Mouse (Mus musculus): ENCODE measurements around the gene Zfp40.
"Not testable (repeated sequence)": the region's sequence is repeated elsewhere in the genome, so short reads cannot be mapped to it uniquely, and the experiment has no call there.

The Zfp40 gene

GRCm38 (mm10) chr17:23192453-23193379, at the start of gene Zfp40:
Zfp40 (minus strand) TSS chr17:23193252.
- DNase-seq (ENCODE audit: low read depth), result peak; percentile 86

- no peak for DNase-seq (ENCODE audit: low read depth)
Observed at GRCm38 (mm10) chr17:23218320-23218719, 25.3 kb upstream of the Zfp40 start.

- DNase-seq (ENCODE audit: low read depth), result not testable (repeated sequence)
Observed at GRCm38 (mm10) chr17:23199856-23200255, 6.8 kb upstream of the Zfp40 start.

- DNase-seq (ENCODE audit: low read depth), result peak; percentile 20
Observed at GRCm38 (mm10) chr17:23193441-23193840, 389 bp upstream of the Zfp40 start.

GRCm38 (mm10) chr17:23187680-23188079, 5.4 kb downstream of the Zfp40 start:
- DNase-seq (ENCODE audit: low read depth), result no peak

Measured in c-Kit-positive CD71-positive TER-119-negative erythroid progenitor cells, embryonic 14.5 days (primary cell).